Mouse (Mus musculus) liver, adult 2 months (tissue): Measurements from ENCODE around the gene BC048403. TPM values are rescaled to one million over a fixed set of nuclear protein-coding genes. Genes with fewer than 3 reads are reported as not detected.

Experiments used
- DNase-seq: peaks from one replicate; pipeline ENCODE4 v3.0.0-alpha.2; 2011; ENCODE audit warnings: low read depth, low spot score; ENCODE audit errors: extremely low read depth
- H3K27ac ChIP-seq: fragments of 200-500 bp; replicated peaks from 2 replicates; pipeline ENCODE4 v1.5.1; 2012; ENCODE audit warnings: low read depth, mild to moderate bottlenecking, control low read depth, inconsistent platforms, low read length; ENCODE audit not compliant: insufficient read depth
- H3K27me3 ChIP-seq: fragments of 200-500 bp; 2 replicates; pipeline ENCODE4 v1.6.1; 2012; ENCODE audit warnings: mild to moderate bottlenecking, moderate library complexity, low read length, inconsistent platforms; ENCODE audit not compliant: control insufficient read depth, insufficient read depth
- H3K36me3 ChIP-seq: fragments of 200-500 bp; 2 replicates; pipeline ENCODE4 v1.6.1; 2012; ENCODE audit warnings: low read length, inconsistent platforms; ENCODE audit not compliant: control insufficient read depth, insufficient read depth
- H3K4me1 ChIP-seq: fragments of 200-500 bp; 2 replicates; pipeline ENCODE4 v1.6.1; 2011; ENCODE audit warnings: low read length; ENCODE audit not compliant: control insufficient read depth, insufficient read depth
- H3K4me3 ChIP-seq: fragments of 200-500 bp; 2 replicates; pipeline ENCODE4 v1.5.1; 2011; ENCODE audit warnings: low read depth, mild to moderate bottlenecking, control low read depth, low read length, moderate library complexity; ENCODE audit not compliant: insufficient read depth
- H3K79me2 ChIP-seq: fragments of 200-500 bp; 2 replicates; pipeline ENCODE4 v1.6.1; 2012; ENCODE audit warnings: inconsistent platforms, mild to moderate bottlenecking, low read length, moderate library complexity; ENCODE audit not compliant: control insufficient read depth, insufficient read depth
- H3K9ac ChIP-seq: fragments of 200-500 bp; 2 replicates; pipeline ENCODE4 v1.6.1; 2012; ENCODE audit warnings: low read depth, mild to moderate bottlenecking, control low read depth, inconsistent platforms, low read length
- CTCF ChIP-seq: fragments of 200-500 bp; IDR thresholded peaks from 2 replicates; pipeline ENCODE4 v1.5.1; 2011; ENCODE audit warnings: low read depth, low read length, control low read depth
- POLR2A ChIP-seq: fragments of 200-500 bp; IDR thresholded peaks from 2 replicates; pipeline ENCODE4 v1.6.1; 2011; ENCODE audit warnings: low read length, control low read depth; ENCODE audit not compliant: insufficient read depth; ENCODE audit errors: extremely low read depth
- WGBS: fragments of 180-500 bp; shearing (Covaris S2); methylation state at CpG from one replicate; pipeline ENCODE4 v1.1.7; 2018; 5-methylcytosine and 5-hydroxymethylcytosine counted together
- polyA plus RNA-seq: library from polyadenylated mRNA; depleted of rRNA; stranded (reverse); fragments of >200 nt; gene quantifications from 2 replicates; pipeline ENCODE4 v1.2.3, GENCODE M21; 2012
- total RNA-seq: library from RNA; depleted of rRNA; stranded (reverse); fragments of >200 nt; gene quantifications from 2 replicates; pipeline ENCODE4 v1.2.3, GENCODE M21; 2014

BC048403 gene
- total and polyA plus RNA-seq, 2 experiments, result 0.92 to 5.9 TPM

- no peaks in the 10 kb centered on the region for H3K4me1 ChIP-seq
- H3K79me2 ChIP-seq, result no peaks in the 10 kb centered on the region
- H3K27ac ChIP-seq, result no peak overlapping the region
- WGBS, result 55% methylated on average over 20 of the region's 20 CpGs
- TF ChIP-seq POLR2A (no peak), CTCF (peak; percentile 59)
- H3K9ac ChIP-seq, result no peak overlapping the region
- DNase-seq, result peak; percentile 50
- H3K36me3 ChIP-seq, result no peaks in the 10 kb centered on the region
- H3K4me3 ChIP-seq, result no peak overlapping the region; the same call in 1 of the 2 replicates
- no peaks in the 10 kb centered on the region for H3K27me3 ChIP-seq
Observed at GRCm38 (mm10) chr10:121770624-121771577, 31.2 kb downstream of the BC048403 start.

- H3K9ac ChIP-seq, result no peak overlapping the region
- no peak for TF ChIP-seq CTCF
- TF ChIP-seq POLR2A, result no peak
- no peak overlapping the region for H3K4me3 ChIP-seq
- no peak overlapping the region for H3K27ac ChIP-seq
- no peaks in the 10 kb centered on the region for H3K4me1 ChIP-seq
- WGBS, result 15% methylated on average over 4 of the region's 4 CpGs
- DNase-seq, result peak; percentile 95
- H3K27me3 ChIP-seq, result no peaks in the 10 kb centered on the region
- H3K79me2 ChIP-seq, result no peaks in the 10 kb centered on the region
- no peaks in the 10 kb centered on the region for H3K36me3 ChIP-seq
Observed at GRCm38 (mm10) chr10:121773813-121774212, 34.1 kb downstream of the BC048403 start.

- Histone ChIP-seq H3K4me3 (no peak overlapping the region), H3K36me3 (no peaks in the 10 kb centered on the region), H3K79me2 (no peaks in the 10 kb centered on the region), H3K27ac (no peak overlapping the region), H3K4me1 (no peaks in the 10 kb centered on the region), H3K9ac (no peak overlapping the region), H3K27me3 (no peaks in the 10 kb centered on the region)
- WGBS, result 80% methylated on average over 3 of the region's 3 CpGs
- DNase-seq, result no peak
- no peak for TF ChIP-seq CTCF
- no peak for TF ChIP-seq POLR2A
Observed at GRCm38 (mm10) chr10:121775990-121776389, 36.3 kb downstream of the BC048403 start.

- Histone ChIP-seq H3K9ac (no peak overlapping the region), H3K4me1 (no peaks in the 10 kb centered on the region), H3K36me3 (no peaks in the 10 kb centered on the region), H3K27me3 (no peaks in the 10 kb centered on the region), H3K4me3 (no peak overlapping the region), H3K79me2 (no peaks in the 10 kb centered on the region), H3K27ac (no peak overlapping the region)
- 62% methylated on average over 14 of the region's 14 CpGs for WGBS
- no peak for DNase-seq
- TF ChIP-seq CTCF, result no peak
- TF ChIP-seq POLR2A, result no peak
Observed at GRCm38 (mm10) chr10:121781159-121781558, 41.4 kb downstream of the BC048403 start.

GRCm38 (mm10) chr10:121788536-121788935, 48.8 kb downstream of the BC048403 start:
- no peak overlapping the region for H3K27ac ChIP-seq
- no peaks in the 10 kb centered on the region for H3K27me3 ChIP-seq
- peak; percentile 44 for DNase-seq
- no peak for TF ChIP-seq CTCF
- no peak for TF ChIP-seq POLR2A
- no peaks in the 10 kb centered on the region for H3K79me2 ChIP-seq
- H3K9ac ChIP-seq, result no peak overlapping the region
- H3K36me3 ChIP-seq, result no peaks in the 10 kb centered on the region
- H3K4me1 ChIP-seq, result no peaks in the 10 kb centered on the region; the same call in 1 of the 2 replicates
- WGBS, result 52% methylated on average over 3 of the region's 3 CpGs
- no peak overlapping the region for H3K4me3 ChIP-seq

GRCm38 (mm10) chr10:121790078-121790477, 50.3 kb downstream of the BC048403 start:
- DNase-seq, result no peak
- no peaks in the 10 kb centered on the region for H3K79me2 ChIP-seq
- TF ChIP-seq CTCF, result no peak
- TF ChIP-seq POLR2A, result no peak
- no peaks in the 10 kb centered on the region; the same call in 1 of the 2 replicates for H3K4me1 ChIP-seq
- H3K4me3 ChIP-seq, result no peak overlapping the region
- no peaks in the 10 kb centered on the region for H3K36me3 ChIP-seq
- H3K27ac ChIP-seq, result no peak overlapping the region
- no peak overlapping the region for H3K9ac ChIP-seq
- H3K27me3 ChIP-seq, result no peaks in the 10 kb centered on the region
- WGBS, result 92% methylated on average over 6 of the region's 6 CpGs
